Mouse (Mus musculus): ENCODE results near the gene Stom. TPM values are rescaled to one million over a fixed set of nuclear protein-coding genes. Genes with fewer than 3 reads are reported as not detected.

Gene Stom
- total RNA-seq, 2 experiments from 2014 or later: 7.3 to 8.6 TPM

DNA sequence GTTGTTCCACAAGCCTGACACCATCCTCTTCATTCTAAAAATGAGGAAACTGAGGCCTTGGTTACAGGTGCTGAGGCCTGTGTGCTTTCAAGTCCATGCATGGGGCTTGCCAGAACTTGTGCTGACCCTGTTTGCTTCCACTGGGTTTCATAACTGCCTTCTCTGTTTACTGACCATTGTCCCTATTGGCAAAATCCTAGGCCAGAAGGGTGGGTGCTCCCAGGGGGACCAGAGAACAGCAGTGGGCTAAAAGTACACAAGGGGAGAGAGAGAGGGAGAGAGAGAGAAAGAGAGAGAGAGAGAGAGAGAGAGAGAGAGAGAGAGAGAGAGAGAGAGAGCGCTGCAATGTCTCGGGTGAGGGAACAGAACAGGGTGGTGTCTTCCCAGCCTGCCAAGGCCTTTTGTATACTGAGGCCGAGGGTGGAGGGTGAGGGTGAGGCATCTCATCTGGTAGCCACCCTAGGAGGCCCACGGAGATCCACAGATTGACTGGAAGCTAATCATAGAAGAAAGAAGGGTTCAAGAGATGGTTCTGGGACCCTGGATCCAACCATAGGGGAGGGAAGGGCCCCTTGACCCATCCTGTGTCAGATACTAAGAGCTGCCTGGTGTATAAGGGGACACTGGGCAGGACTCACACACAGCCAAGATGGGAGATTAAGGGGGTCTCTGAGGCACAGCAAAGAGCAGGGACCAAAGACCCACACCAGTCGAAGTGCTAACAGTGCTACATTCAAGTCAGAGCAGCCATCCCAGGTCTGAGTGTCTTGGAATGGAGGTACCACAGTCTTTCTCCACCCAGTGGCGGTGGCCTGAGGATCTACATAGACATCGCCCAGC is 58.2 kb downstream of the Stom start:
- no peak for DNase-seq (ENCODE audit: low spot score in 2 of 2)

DNA sequence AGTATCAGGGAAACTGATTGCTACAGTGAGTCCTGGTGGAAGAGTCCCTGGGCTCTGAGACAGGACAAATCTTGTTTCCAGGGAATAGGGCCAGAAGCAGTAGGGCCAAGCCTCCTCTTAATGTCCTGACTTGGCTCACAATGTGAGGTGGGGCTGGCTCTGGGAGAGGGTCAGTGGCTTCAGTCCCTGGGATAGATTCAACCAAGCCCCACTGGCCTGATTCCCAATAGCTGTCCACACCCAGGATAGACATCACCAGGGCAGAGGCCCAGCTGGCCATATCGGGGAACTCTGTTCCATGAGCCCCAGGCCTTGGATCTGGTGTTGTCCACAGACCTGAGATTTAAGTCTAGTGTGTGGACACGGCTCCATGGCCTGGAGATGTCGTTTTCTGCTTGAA is 59.1 kb downstream of the Stom start:
- DNase-seq (ENCODE audit: low spot score in 2 of 2): no peak

DNA sequence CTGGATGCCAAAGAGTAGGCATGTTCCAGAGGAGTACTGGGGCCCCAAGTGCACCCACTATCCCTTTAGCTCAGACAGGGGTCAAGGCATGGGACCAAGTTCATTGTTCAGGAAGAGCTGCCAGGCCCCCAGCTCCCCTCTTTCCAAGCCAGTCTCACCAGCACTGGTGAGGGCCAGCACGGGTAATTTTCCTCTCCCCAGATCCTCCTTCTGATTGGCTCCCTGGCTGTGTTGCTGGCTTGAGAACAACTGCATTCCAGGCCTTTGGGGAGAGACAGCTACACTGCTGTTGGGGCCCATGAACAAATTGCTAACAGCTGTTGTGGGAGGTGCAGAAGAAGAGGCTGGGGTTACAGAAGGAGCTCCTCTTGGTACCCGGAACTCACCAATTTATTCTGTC is 63.2 kb downstream of the Stom start:
- DNase-seq (ENCODE audit: low spot score in 2 of 2): peak; percentile 22 to 26

DNA sequence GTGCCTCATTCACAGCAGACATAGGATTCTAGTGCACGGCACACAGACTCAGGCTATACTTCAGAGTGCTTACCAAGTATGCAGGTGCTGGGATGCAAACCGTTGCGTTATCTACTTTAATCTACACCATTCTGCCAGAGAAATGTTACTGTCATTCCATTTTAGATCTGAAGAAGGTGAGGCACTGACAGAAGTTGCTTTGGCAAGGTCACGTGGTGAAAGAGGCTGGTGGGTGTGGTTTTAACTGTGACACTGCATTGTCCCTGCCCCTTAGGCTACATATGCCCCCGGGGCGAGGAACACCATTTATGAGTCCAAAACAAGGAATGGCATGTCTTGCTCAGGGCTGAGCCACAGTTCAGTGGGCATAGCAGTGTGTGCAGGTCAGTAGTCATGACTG is 63.9 kb downstream of the Stom start:
- no peak for DNase-seq (ENCODE audit: low spot score in 2 of 2)

DNA sequence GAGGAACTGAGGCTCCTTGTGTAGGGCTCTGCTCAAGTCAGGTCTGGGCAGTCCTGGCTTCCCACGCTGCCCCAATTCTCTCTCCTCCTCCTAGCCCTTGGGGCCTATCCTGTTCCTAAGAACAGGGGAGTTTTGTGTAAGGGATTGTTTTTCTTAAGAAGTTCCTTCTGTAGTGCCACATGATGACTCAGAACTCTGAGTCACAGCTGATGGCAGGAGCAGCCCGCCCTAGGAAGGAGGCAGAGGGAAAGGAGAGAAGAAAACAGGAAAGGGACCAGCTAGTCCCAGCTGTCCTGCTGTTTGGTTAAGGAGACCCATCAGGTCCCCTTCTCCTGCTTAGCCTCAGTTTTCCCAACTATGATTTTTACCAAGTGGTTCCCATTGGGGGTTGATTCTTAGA is 65.0 kb downstream of the Stom start:
- DNase-seq (ENCODE audit: low spot score in 2 of 2): peak; percentile 59 to 61

DNA sequence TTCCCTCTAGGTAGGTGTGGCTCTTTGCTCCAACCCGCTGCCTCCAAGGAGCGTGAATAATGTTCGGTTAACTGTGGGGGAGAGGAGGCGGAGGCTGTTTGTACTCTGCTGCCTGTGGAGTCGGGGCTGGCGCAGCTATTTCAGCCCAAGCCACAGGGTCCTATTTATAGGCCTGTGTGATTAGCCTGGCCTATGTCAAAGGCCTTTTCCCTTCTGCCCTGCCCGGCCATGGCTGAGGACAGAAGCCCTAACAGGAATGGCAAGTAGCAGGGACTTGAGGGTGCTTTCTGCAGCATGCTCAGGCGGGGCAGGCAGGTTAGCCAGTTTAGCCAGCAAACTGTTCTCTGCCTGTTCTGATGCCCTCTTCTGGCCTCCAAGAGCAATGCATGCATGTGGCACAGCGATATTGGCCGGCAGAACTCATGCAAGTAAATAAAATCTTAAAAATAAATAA is 66.2 kb downstream of the Stom start:
- peak; percentile 49 to 68 for DNase-seq (ENCODE audit: low spot score in 2 of 2)

DNA sequence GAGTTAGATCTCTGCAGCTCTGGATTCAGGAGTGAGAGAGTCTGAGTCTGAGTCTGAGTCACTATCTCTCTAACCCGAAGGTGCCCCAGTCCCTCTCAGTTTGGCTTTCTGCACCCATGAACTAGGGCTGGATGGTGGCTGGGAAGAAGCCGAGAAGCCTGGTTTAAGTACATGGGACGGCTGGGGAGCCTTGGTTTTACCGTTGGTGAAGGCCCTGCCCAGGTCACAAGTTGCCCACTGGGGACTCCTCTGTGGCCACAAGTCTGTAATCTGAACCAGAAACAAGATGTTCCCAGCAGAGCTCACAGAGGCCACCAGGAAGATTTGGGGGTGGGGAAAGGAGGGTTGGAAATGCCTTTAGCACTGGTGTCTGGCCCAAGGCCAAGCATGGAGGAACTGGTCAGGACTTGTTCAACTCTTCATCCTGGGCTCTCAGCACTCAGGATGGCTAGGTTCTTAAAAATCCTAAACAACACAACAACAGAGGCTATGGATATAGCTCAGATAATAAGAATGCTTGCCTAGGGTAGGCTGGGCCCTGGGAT is 67.0 kb downstream of the Stom start:
- no peak for DNase-seq (ENCODE audit: low spot score in 2 of 2)

DNA sequence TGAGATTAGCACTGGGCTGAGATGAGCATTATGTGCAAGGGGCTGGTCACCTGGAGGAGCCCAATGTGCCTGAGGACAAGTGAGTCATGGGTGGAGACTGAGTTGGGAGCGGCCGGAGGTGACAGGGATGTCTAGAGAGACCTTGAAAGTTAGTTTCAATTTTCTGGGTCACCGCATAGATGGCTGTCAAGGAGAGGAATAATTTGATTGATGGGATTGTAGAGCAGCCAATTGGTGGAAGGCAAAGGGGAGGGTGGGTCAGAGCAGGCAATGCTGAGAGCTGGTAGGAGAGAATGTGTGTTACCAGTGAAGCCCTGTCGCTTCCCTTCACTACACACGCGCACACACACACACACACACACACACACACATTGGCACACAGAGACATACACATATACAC is 67.6 kb downstream of the Stom start:
- DNase-seq (ENCODE audit: low spot score in 2 of 2): no peak

DNA sequence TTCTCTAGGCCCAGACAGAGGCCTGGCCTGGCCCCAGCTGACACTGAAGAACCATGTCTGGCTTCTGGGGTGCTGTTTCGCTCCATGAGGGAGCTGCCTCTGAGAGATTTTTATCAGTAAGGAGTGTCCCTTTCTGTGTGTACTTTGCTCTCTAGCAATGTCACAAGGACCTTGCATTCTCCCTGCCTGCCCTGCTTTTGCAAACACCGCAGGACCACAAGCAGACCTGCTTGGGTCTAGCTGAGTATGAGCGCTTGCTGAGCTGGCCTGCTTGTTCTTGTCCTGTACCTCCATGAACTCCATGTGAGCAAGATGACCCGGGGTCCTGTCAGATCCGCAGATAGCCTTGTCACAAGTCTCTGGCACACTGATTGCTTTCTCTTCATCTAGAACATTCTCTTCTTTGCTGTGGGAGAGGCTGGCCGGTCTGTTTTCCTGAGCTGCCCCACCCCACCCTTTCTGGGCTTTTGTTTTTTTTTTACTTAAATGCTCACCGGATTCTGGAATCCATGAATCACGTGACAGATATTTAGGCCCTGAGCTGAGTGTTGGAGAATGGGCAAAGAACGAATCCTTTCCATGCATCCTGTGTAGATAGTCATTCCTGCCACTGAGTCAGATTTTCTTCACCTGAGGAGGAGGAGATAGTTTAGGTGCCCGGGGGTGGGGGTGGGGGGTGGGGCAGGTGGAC is 68.8 kb downstream of the Stom start:
- DNase-seq (ENCODE audit: low spot score in 2 of 2): no peak

DNA sequence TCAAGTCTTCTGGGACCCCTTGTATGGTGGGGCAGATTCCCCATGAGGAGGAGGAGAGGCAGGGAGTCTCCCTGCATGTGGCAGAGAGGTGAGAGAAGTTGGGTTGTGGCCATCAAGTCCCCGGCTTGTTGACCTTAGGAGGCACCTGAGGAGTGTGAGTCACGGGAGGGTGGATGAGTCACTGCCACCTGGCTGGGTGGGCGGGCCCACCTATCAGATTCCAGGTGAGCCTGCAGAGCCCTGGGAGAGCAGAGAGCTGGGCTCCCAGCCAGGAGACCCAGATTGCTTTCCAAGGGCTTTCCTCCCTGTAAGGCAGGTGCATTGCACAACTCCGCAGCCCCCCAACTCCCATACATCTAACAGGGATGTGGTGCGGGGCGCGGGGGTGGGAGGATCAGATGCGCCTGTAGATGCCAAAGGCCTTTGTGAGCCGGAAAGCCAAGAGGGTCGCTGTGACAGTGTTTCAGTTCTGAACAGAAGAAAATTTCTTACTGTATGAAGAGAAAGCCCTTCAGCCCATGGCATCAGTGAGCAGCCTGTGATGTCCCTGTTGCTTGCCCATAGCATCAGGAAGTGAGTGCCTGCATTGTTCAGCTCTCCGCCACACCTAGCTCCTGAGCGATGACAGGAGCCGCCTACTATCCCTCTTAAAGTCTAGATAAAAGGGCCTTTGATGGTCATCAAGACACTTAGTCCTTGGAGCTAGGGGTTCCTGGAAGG is 69.5 kb downstream of the Stom start:
- no peak for DNase-seq (ENCODE audit: low spot score in 2 of 2)

DNA sequence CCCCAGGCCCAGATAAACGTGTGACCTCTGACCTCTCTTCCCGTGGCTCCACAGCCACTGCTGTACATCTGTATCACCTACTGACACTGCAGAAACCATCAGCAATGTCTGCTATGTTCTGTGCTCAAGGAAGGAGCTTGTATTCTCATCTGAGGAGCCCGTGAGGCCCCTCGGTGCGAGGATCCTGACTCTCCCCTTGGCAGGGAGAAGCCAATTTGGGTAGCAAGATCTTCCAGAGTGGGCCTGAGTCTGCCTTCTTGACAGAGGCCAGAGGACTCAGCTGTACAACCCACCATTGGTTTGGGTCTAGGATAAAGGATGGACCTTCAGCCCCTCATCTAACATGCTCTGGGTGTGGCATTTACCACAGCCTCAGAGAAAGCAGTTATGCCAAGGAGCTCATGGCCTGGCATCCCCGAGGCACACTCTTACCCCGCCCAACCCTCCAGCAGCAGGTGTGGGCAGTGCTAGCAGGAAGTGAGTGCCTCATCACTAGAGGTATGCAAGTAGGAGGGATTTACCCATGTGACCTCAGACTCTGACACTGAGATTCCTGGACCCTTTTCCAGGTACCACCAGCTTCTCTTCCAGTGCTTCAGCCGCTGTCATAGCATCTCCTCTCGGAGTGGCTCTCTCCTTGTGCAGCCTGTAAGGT is 70.4 kb downstream of the Stom start:
- no peak for DNase-seq (ENCODE audit: low spot score in 2 of 2)

DNA sequence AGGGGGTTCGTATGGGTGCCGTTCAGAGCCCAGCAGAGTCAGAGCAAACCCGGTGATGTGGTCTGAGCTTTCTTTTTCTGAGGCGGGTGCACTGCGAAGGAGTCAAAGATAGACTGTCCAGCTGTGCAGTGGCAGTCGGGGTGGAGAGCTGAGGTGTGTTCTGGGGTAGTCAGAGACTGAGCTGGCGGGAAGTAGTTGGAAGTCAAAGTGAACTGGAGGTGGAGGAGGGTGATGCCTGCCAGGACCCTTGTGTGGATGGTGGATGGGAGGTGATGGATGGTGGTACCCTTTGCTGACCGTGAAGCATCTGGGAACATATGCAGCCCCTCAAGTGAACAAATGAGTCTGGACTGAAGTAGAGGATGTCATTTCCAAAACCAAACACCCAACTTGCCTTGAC is 71.0 kb downstream of the Stom start:
- DNase-seq (ENCODE audit: low spot score in 2 of 2): no peak

DNA sequence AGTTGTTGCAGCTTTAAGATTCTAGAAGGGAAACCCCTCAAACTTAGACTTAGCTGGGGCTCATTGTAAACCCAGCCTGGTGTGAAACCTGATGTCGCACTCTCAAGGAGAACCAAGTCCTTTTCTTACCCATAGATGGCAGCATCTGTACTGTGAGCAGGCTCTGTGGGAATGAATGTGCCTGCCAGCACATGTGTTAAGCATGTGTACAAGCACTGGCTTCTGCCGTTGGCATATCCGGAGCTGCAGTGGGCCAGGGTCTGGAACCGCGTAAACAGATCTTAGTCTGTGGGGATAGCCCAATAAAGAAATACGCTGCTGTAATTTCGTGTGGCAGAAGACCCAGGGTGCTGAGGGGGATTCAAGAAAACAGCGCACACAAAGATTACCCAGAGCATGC is 71.5 kb downstream of the Stom start:
- peak; percentile 27 to 44 for DNase-seq (ENCODE audit: low spot score in 2 of 2)

DNA sequence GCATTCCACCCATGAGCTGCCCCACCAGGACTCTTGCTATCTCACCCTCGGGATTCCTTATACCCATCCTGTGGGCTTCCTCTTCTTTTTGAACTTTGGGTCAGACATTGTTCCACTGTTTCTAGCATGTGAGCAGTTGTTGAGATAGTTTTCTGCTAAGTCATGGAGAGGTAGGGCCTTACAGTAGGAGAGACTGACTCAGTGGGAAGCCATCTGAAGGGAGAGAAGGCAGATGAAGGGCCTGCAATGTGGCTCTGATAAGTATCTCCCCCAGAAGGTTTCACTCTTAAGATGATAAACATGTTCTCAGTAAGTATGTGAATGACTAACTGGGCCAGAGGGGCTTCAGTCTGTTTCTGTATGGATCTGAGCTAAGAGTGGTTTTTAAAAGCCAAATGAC is 72.7 kb downstream of the Stom start:
- no peak for DNase-seq (ENCODE audit: low spot score in 2 of 2)

Other genes with a start within 250 kb of the Stom start
- under 1 TPM in 1 of 2 experiments, not detected in 1; 0.63 TPM for gene AI182371, start 235.4 kb downstream of the Stom start, total RNA-seq (2021)
- gene Cntrl, start 227.5 kb downstream of the Stom start, total RNA-seq (2021): 1 to 10 TPM; 6.8 to 8.2 TPM
- 100 to 1,000 TPM; 235 to 239 TPM for gene Rab14, start 135.9 kb downstream of the Stom start, total RNA-seq (2021)
- 10 to 100 TPM; 31.3 to 39.8 TPM for gene Gsn, start 80.6 kb downstream of the Stom start, total RNA-seq (2021)
- not detected for gene 4930568D16Rik, start 30.8 kb upstream of the Stom start, total RNA-seq (2021)
- gene 4930402F06Rik, start 60.2 kb upstream of the Stom start, total RNA-seq (2021): not detected
- gene Ggta1, start 126.3 kb upstream of the Stom start, total RNA-seq (2021): 1 to 10 TPM; 3.3 to 3.6 TPM
- 100 to 1,000 TPM; 133 to 135 TPM for gene Dab2ip, start 221.3 kb upstream of the Stom start, total RNA-seq (2021)